Mouse (Mus musculus) limb, embryonic 13.5 days (tissue): Measurements from ENCODE around the gene Dmkn. TPM values are rescaled to one million over a fixed set of nuclear protein-coding genes. Genes with fewer than 3 reads are reported as not detected.

Experiments used
- ATAC-seq: fragments of 200-750 bp; cut with Nextera tagmentation; 2 replicates; pipeline ENCODE4 v1.8.0; 2017; ENCODE audit warnings: low read depth, moderate number of reproducible peaks, moderate TSS enrichment; ENCODE audit not compliant: low FRiP score
- H3K27ac ChIP-seq: fragments of 300-500 bp; sonication (generic); 2 replicates; pipeline ENCODE4 v1.5.1; 2015; ENCODE audit warnings: inconsistent platforms, mild to moderate bottlenecking, moderate library complexity
- H3K27me3 ChIP-seq: fragments of 300-500 bp; sonication (generic); 2 replicates; pipeline ENCODE4 v1.6.1; 2015; ENCODE audit warnings: mild to moderate bottlenecking, inconsistent platforms
- H3K36me3 ChIP-seq: fragments of 300-500 bp; sonication (generic); 2 replicates; pipeline ENCODE4 v1.6.1; 2015; ENCODE audit warnings: inconsistent platforms, mild to moderate bottlenecking, moderate library complexity
- H3K4me1 ChIP-seq: fragments of 300-500 bp; sonication (generic); 2 replicates; pipeline ENCODE4 v1.6.1; 2015; ENCODE audit warnings: inconsistent platforms
- H3K4me2 ChIP-seq: fragments of 300-500 bp; sonication (generic); replicated peaks from 2 replicates; pipeline ENCODE4 v1.6.1; 2015; ENCODE audit warnings: inconsistent platforms, mild to moderate bottlenecking, moderate library complexity
- H3K4me3 ChIP-seq: fragments of 300-500 bp; sonication (generic); 2 replicates; pipeline ENCODE4 v1.5.1; 2015; ENCODE audit warnings: moderate library complexity, mild to moderate bottlenecking, inconsistent platforms
- H3K9ac ChIP-seq: fragments of 300-500 bp; sonication (generic); 2 replicates; pipeline ENCODE4 v1.6.1; 2015; ENCODE audit warnings: mild to moderate bottlenecking, inconsistent platforms
- H3K9me3 ChIP-seq: fragments of 300-500 bp; sonication (generic); 2 replicates; pipeline ENCODE4 v1.6.1; 2016; ENCODE audit warnings: inconsistent platforms
- WGBS: fragments of 180-500 bp; shearing (Covaris S2); methylation state at CpG from one replicate; pipeline ENCODE4 v1.1.7; 2015; 5-methylcytosine and 5-hydroxymethylcytosine counted together
- polyA plus RNA-seq: library from polyadenylated mRNA; unstranded; fragments of >200 nt; fragmentation: Nextera tagmentation; extraction: Ambion mirVana; gene quantifications from 2 replicates; pipeline ENCODE4 v1.2.1, GENCODE M21; 2015

The Dmkn gene
- polyA plus RNA-seq, 1 experiment from 2014 or later, result 7.3 TPM

GRCm38 (mm10) chr7:30800653-30801052, 37.1 kb downstream of the Dmkn start:
- no peak overlapping the region for H3K4me2 ChIP-seq
- no peak overlapping the region for H3K27ac ChIP-seq
- no peaks in the 10 kb centered on the region for H3K4me1 ChIP-seq
- peaks cover 8% of the 10 kb centered on the region; the same call in 1 of the 2 replicates for H3K9me3 ChIP-seq
- H3K9ac ChIP-seq, result no peak overlapping the region
- no peaks in the 10 kb centered on the region for H3K27me3 ChIP-seq
- ATAC-seq, result no peak
- H3K4me3 ChIP-seq, result no peak overlapping the region
- H3K36me3 ChIP-seq, result no peaks in the 10 kb centered on the region

- H3K4me2 ChIP-seq, result no peak overlapping the region
- H3K9ac ChIP-seq, result no peak overlapping the region
- 91% methylated on average over 3 of the region's 3 CpGs for WGBS
- ATAC-seq, result no peak
- no peaks in the 10 kb centered on the region for H3K4me1 ChIP-seq
- no peak overlapping the region for H3K4me3 ChIP-seq
- no peak overlapping the region for H3K27ac ChIP-seq
- peaks cover 8% of the 10 kb centered on the region; the same call in 1 of the 2 replicates for H3K9me3 ChIP-seq
- no peaks in the 10 kb centered on the region for H3K36me3 ChIP-seq
- H3K27me3 ChIP-seq, result no peaks in the 10 kb centered on the region
Observed at GRCm38 (mm10) chr7:30803256-30803655, 39.7 kb downstream of the Dmkn start.

GRCm38 (mm10) chr7:30804026-30804715, 40.6 kb downstream of the Dmkn start:
- Histone ChIP-seq H3K4me3 (no peak overlapping the region), H3K9me3 (peaks cover 8% of the 10 kb centered on the region; the same call in 1 of the 2 replicates), H3K9ac (no peak overlapping the region), H3K27me3 (no peaks in the 10 kb centered on the region), H3K36me3 (no peaks in the 10 kb centered on the region), H3K4me1 (no peaks in the 10 kb centered on the region), H3K4me2 (no peak overlapping the region), H3K27ac (no peak overlapping the region)
- 84% methylated on average over 9 of the region's 9 CpGs for WGBS
- no peak for ATAC-seq

GRCm38 (mm10) chr7:30805924-30806323, 42.4 kb downstream of the Dmkn start:
- no peaks in the 10 kb centered on the region for H3K9me3 ChIP-seq
- no peak overlapping the region for H3K4me2 ChIP-seq
- no peak for ATAC-seq
- H3K27ac ChIP-seq, result no peak overlapping the region
- H3K27me3 ChIP-seq, result no peaks in the 10 kb centered on the region
- H3K4me1 ChIP-seq, result no peaks in the 10 kb centered on the region
- 51% methylated on average over 6 of the region's 6 CpGs for WGBS
- H3K9ac ChIP-seq, result no peak overlapping the region
- H3K4me3 ChIP-seq, result no peak overlapping the region
- no peaks in the 10 kb centered on the region for H3K36me3 ChIP-seq

- H3K27me3 ChIP-seq, result no peaks in the 10 kb centered on the region
- H3K36me3 ChIP-seq, result no peaks in the 10 kb centered on the region
- no peak overlapping the region for H3K9ac ChIP-seq
- no peak overlapping the region for H3K4me2 ChIP-seq
- 53% methylated on average over 6 of the region's 6 CpGs for WGBS
- H3K4me1 ChIP-seq, result peaks cover 5% of the 10 kb centered on the region
- no peaks in the 10 kb centered on the region for H3K9me3 ChIP-seq
- ATAC-seq, result no peak
- H3K4me3 ChIP-seq, result no peak overlapping the region
- H3K27ac ChIP-seq, result no peak overlapping the region
Observed at GRCm38 (mm10) chr7:30810319-30810718, 46.8 kb downstream of the Dmkn start.

- Histone ChIP-seq H3K9ac (no peak overlapping the region), H3K27me3 (no peaks in the 10 kb centered on the region), H3K4me1 (peaks cover 5% of the 10 kb centered on the region), H3K9me3 (no peaks in the 10 kb centered on the region), H3K4me3 (no peak overlapping the region), H3K27ac (no peak overlapping the region), H3K36me3 (no peaks in the 10 kb centered on the region), H3K4me2 (no peak overlapping the region)
- ATAC-seq, result no peak
- 49% methylated on average over 9 of the region's 9 CpGs for WGBS
Observed at GRCm38 (mm10) chr7:30811757-30812290, 48.3 kb downstream of the Dmkn start.

GRCm38 (mm10) chr7:30812291-30812807, 48.8 kb downstream of the Dmkn start:
- 58% methylated on average over 6 of the region's 6 CpGs for WGBS
- no peak overlapping the region for H3K9ac ChIP-seq
- no peak overlapping the region for H3K27ac ChIP-seq
- peaks cover 5% of the 10 kb centered on the region for H3K4me1 ChIP-seq
- no peak overlapping the region for H3K4me3 ChIP-seq
- no peaks in the 10 kb centered on the region for H3K27me3 ChIP-seq
- H3K9me3 ChIP-seq, result no peaks in the 10 kb centered on the region
- H3K4me2 ChIP-seq, result no peak overlapping the region
- no peaks in the 10 kb centered on the region for H3K36me3 ChIP-seq
- no peak for ATAC-seq

- H3K27me3 ChIP-seq, result no peaks in the 10 kb centered on the region
- H3K9me3 ChIP-seq, result no peaks in the 10 kb centered on the region
- no peak overlapping the region for H3K27ac ChIP-seq
- no peak overlapping the region for H3K4me3 ChIP-seq
- WGBS, result 67% methylated on average over 6 of the region's 6 CpGs
- no peak for ATAC-seq
- H3K9ac ChIP-seq, result no peak overlapping the region
- H3K36me3 ChIP-seq, result no peaks in the 10 kb centered on the region
- H3K4me2 ChIP-seq, result no peak overlapping the region
- H3K4me1 ChIP-seq, result no peaks in the 10 kb centered on the region
Observed at GRCm38 (mm10) chr7:30820131-30820530, 56.6 kb downstream of the Dmkn start.

- Histone ChIP-seq H3K27me3 (no peaks in the 10 kb centered on the region), H3K27ac (no peak overlapping the region), H3K9me3 (no peaks in the 10 kb centered on the region), H3K4me1 (no peaks in the 10 kb centered on the region), H3K4me3 (no peak overlapping the region), H3K9ac (no peak overlapping the region), H3K4me2 (no peak overlapping the region), H3K36me3 (no peaks in the 10 kb centered on the region)
- 73% methylated on average over 7 of the region's 7 CpGs for WGBS
- no peak for ATAC-seq
Observed at GRCm38 (mm10) chr7:30820854-30821445, 57.4 kb downstream of the Dmkn start.

GRCm38 (mm10) chr7:30821532-30821931, 58.0 kb downstream of the Dmkn start:
- no peak overlapping the region for H3K4me2 ChIP-seq
- H3K9me3 ChIP-seq, result no peaks in the 10 kb centered on the region
- no peak overlapping the region for H3K4me3 ChIP-seq
- no peak overlapping the region for H3K27ac ChIP-seq
- H3K36me3 ChIP-seq, result no peaks in the 10 kb centered on the region
- H3K27me3 ChIP-seq, result no peaks in the 10 kb centered on the region
- H3K4me1 ChIP-seq, result no peaks in the 10 kb centered on the region
- no peak for ATAC-seq
- no peak overlapping the region for H3K9ac ChIP-seq
- WGBS, result 63% methylated on average over 5 of the region's 5 CpGs

GRCm38 (mm10) chr7:30823675-30824074, 60.1 kb downstream of the Dmkn start, which contains the start of gene Ffar2:
Ffar2 (minus strand) TSS chr7:30823775.
- no peaks in the 10 kb centered on the region for H3K9me3 ChIP-seq
- ATAC-seq, result no peak
- H3K27me3 ChIP-seq, result no peaks in the 10 kb centered on the region
- no peaks in the 10 kb centered on the region for H3K4me1 ChIP-seq
- H3K9ac ChIP-seq, result no peak within 1 kb of the TSS
- WGBS, result 89% methylated on average over 18 of the region's 18 CpGs
- no peaks in the 10 kb centered on the region for H3K36me3 ChIP-seq
- H3K27ac ChIP-seq, result no peak within 1 kb of the TSS
- no peak within 1 kb of the TSS for H3K4me3 ChIP-seq
- no peak within 1 kb of the TSS for H3K4me2 ChIP-seq

GRCm38 (mm10) chr7:30824306-30824705, 60.8 kb downstream of the Dmkn start:
- Histone ChIP-seq H3K27ac (no peak overlapping the region), H3K36me3 (no peaks in the 10 kb centered on the region), H3K9me3 (no peaks in the 10 kb centered on the region), H3K27me3 (no peaks in the 10 kb centered on the region), H3K4me2 (no peak overlapping the region), H3K9ac (no peak overlapping the region), H3K4me3 (no peak overlapping the region), H3K4me1 (no peaks in the 10 kb centered on the region)
- WGBS, result 89% methylated on average over 3 of the region's 3 CpGs
- ATAC-seq, result no peak
